Mouse (Mus musculus) Patski (cell line): Measurements from ENCODE around the gene Phlpp2. TPM values are rescaled to one million over a fixed set of nuclear protein-coding genes. Genes with fewer than 3 reads are reported as not detected.

ENCODE experiments used
- ATAC-seq: fragments of 100-300 bp; one replicate; pipeline ENCODE4 v1.8.0; 2021
- CTCF ChIA-PET: fragments of 350-600 bp; sonication (Branson Sonifier 250); formaldehyde crosslinking; loops from one replicate; lab custom pipeline; 2022; ENCODE audit warnings: inconsistent platforms; lab: Charles Lee
- POLR2A ChIA-PET: fragments of 350-600 bp; sonication (Branson Sonifier 250); formaldehyde crosslinking; loops from one replicate; lab custom pipeline; 2022; ENCODE audit warnings: antibody characterized with exemption, inconsistent platforms; lab: Charles Lee
- DNase-seq: peaks from one replicate; pipeline ENCODE4 v3.0.0-alpha.2; 2011; ENCODE audit warnings: low read depth, low spot score
- H3K27me3 ChIP-seq: fragments of 371-371 bp; one replicate; pipeline ENCODE4 v1.5.1; 2021
- CTCF ChIP-seq: fragments of 100-300 bp; IDR thresholded peaks from one replicate; pipeline ENCODE4 v1.5.1; 2021
- in situ Hi-C: fragments of 300-500 bp; cut with MboI; formaldehyde crosslinking; loops from 3 replicates; pipeline ENCODE4 v1.11.1; 2018; ENCODE audit warnings: low pct_unique_long_range_greater_than_20kb, mixed read lengths
- polyA plus RNA-seq: library from polyadenylated mRNA; unstranded; gene quantifications from one replicate; pipeline ENCODE4 v1.2.3, GENCODE M21; 2021

Phlpp2 gene
- 11.1 TPM for polyA plus RNA-seq

- TF ChIP-seq CTCF = peak; percentile 65
- DNase-seq (peak; percentile 77), ATAC-seq (peak; percentile 97)
- in situ Hi-C loops = no loop called here
- POLR2A ChIA-PET = interaction anchor here (0.7 to 1.2 kb wide), 2 partner anchors 11 to 33 kb away, joined by 3 read pairs; no protein-coding TSS in a partner anchor
- CTCF ChIA-PET = interaction anchor here (2.1 kb wide), 1 partner anchor 49 kb away, joined by 6 read pairs; no protein-coding TSS in a partner anchor
- H3K27me3 ChIP-seq = no peaks in the 10 kb centered on the region
Measured at GRCm38 (mm10) chr8:109868003-109868679, at the start of gene Phlpp2. Gene Phlpp2, plus strand, starts transcription at chr8:109868542.

GRCm38 (mm10) chr8:109823561-109823960 is 44.8 kb upstream of the Phlpp2 start:
- peak; percentile 24 for TF ChIP-seq CTCF
- CTCF ChIA-PET = interaction anchor here (0.8 to 4.1 kb wide), 5 partner anchors 12 to 118 kb away, joined by 3 to 12 read pairs (median 4); partner anchors contain the start of gene Zfp821
- in situ Hi-C loops = no loop called here
- POLR2A ChIA-PET = interaction anchor here (0.7 to 1.2 kb wide), 3 partner anchors 35 to 181 kb away, joined by 3 to 5 read pairs (median 3); no protein-coding TSS in a partner anchor
- DNase-seq = no peak
- H3K27me3 ChIP-seq = no peaks in the 10 kb centered on the region
- ATAC-seq = peak; percentile 91

GRCm38 (mm10) chr8:109839822-109840221 is 28.5 kb upstream of the Phlpp2 start:
- DNase-seq = no peak
- no peaks in the 10 kb centered on the region for H3K27me3 ChIP-seq
- no peak for ATAC-seq
- CTCF ChIA-PET = no interaction called here
- POLR2A ChIA-PET = interaction anchor here (1.4 kb wide), 1 partner anchor 21 kb away, joined by 3 read pairs; no protein-coding TSS in a partner anchor
- in situ Hi-C loops = no loop called here
- no peak for TF ChIP-seq CTCF

- no peak for ATAC-seq
- in situ Hi-C loops = no loop called here
- no peaks in the 10 kb centered on the region for H3K27me3 ChIP-seq
- CTCF ChIA-PET = interaction anchor here (1.2 kb wide), 1 partner anchor 9 kb away, joined by 3 read pairs; no protein-coding TSS in a partner anchor
- no peak for TF ChIP-seq CTCF
- DNase-seq = no peak
- POLR2A ChIA-PET = no interaction called here
Measured at GRCm38 (mm10) chr8:109842468-109842867, 25.9 kb upstream of the Phlpp2 start.

GRCm38 (mm10) chr8:109847866-109848265 is 20.5 kb upstream of the Phlpp2 start:
- H3K27me3 ChIP-seq = no peaks in the 10 kb centered on the region
- ATAC-seq (no peak), DNase-seq (no peak)
- ChIA-PET POLR2A (no interaction called here), CTCF (interaction anchor here (0.8 to 2.1 kb wide), 4 partner anchors 11 to 17 kb away, joined by 3 to 6 read pairs (median 4); no protein-coding TSS in a partner anchor)
- TF ChIP-seq CTCF = no peak
- in situ Hi-C loops = no loop called here

- no peak for TF ChIP-seq CTCF
- ATAC-seq = no peak
- ChIA-PET CTCF (interaction anchor here (1.3 to 1.8 kb wide), 2 partner anchors 12 to 19 kb away, joined by 3 read pairs; no protein-coding TSS in a partner anchor), POLR2A (no interaction called here)
- in situ Hi-C loops = no loop called here
- no peaks in the 10 kb centered on the region for H3K27me3 ChIP-seq
- no peak for DNase-seq
Measured at GRCm38 (mm10) chr8:109848981-109849380, 19.4 kb upstream of the Phlpp2 start.

- peak; percentile 91 for TF ChIP-seq CTCF
- in situ Hi-C loops = no loop called here
- DNase-seq (no peak), ATAC-seq (no peak)
- POLR2A ChIA-PET = interaction anchor here (0.7 kb wide), 1 partner anchor 22 kb away, joined by 3 read pairs; no protein-coding TSS in a partner anchor
- CTCF ChIA-PET = interaction anchor here (0.9 to 3.0 kb wide), 7 partner anchors 8 to 69 kb away, joined by 3 to 13 read pairs (median 3); no protein-coding TSS in a partner anchor
- H3K27me3 ChIP-seq = no peaks in the 10 kb centered on the region
Measured at GRCm38 (mm10) chr8:109853423-109853822, 14.9 kb upstream of the Phlpp2 start.

- ChIA-PET POLR2A (no interaction called here), CTCF (no interaction called here)
- no peak for TF ChIP-seq CTCF
- DNase-seq (no peak), ATAC-seq (no peak)
- H3K27me3 ChIP-seq = no peaks in the 10 kb centered on the region
- in situ Hi-C loops = no loop called here
Measured at GRCm38 (mm10) chr8:109854522-109854921, 13.8 kb upstream of the Phlpp2 start.

GRCm38 (mm10) chr8:109855451-109855850 is 12.9 kb upstream of the Phlpp2 start:
- no peak for TF ChIP-seq CTCF
- ATAC-seq = no peak
- in situ Hi-C loops = no loop called here
- POLR2A ChIA-PET = no interaction called here
- no peaks in the 10 kb centered on the region for H3K27me3 ChIP-seq
- CTCF ChIA-PET = no interaction called here
- no peak for DNase-seq

GRCm38 (mm10) chr8:109863398-109863797 is 4.9 kb upstream of the Phlpp2 start:
- H3K27me3 ChIP-seq = no peaks in the 10 kb centered on the region

GRCm38 (mm10) chr8:109864798-109865197 is 3.5 kb upstream of the Phlpp2 start:
- no peak for DNase-seq
- no peak for ATAC-seq
- no peak for TF ChIP-seq CTCF
- no peaks in the 10 kb centered on the region for H3K27me3 ChIP-seq
- in situ Hi-C loops = no loop called here
- CTCF ChIA-PET = interaction anchor here (1.2 to 2.2 kb wide), 3 partner anchors 12 to 53 kb away, joined by 3 to 6 read pairs (median 6); no protein-coding TSS in a partner anchor
- POLR2A ChIA-PET = interaction anchor here (0.6 kb wide), 1 partner anchor 92 kb away, joined by 3 read pairs; no protein-coding TSS in a partner anchor

More at GRCm38 (mm10) chr8:109863398-109863797, 4.9 kb upstream of the Phlpp2 start:
- POLR2A ChIA-PET = no interaction called here
- DNase-seq = no peak
- CTCF ChIA-PET = no interaction called here
- no peak for ATAC-seq
- no peak for TF ChIP-seq CTCF
- in situ Hi-C loops = no loop called here
